Mouse (Mus musculus) brain, embryonic 18.5 days (tissue): Measurements from ENCODE around the gene Acot9.
A peak's percentile ranks its signal among the peaks of the same experiment; 100 is the strongest.

Experiments
- DNase-seq: peaks from one replicate; pipeline ENCODE4 v3.0.0-alpha.2; 2012; ENCODE audit warnings: low read depth, low spot score

Gene Acot9

DNA sequence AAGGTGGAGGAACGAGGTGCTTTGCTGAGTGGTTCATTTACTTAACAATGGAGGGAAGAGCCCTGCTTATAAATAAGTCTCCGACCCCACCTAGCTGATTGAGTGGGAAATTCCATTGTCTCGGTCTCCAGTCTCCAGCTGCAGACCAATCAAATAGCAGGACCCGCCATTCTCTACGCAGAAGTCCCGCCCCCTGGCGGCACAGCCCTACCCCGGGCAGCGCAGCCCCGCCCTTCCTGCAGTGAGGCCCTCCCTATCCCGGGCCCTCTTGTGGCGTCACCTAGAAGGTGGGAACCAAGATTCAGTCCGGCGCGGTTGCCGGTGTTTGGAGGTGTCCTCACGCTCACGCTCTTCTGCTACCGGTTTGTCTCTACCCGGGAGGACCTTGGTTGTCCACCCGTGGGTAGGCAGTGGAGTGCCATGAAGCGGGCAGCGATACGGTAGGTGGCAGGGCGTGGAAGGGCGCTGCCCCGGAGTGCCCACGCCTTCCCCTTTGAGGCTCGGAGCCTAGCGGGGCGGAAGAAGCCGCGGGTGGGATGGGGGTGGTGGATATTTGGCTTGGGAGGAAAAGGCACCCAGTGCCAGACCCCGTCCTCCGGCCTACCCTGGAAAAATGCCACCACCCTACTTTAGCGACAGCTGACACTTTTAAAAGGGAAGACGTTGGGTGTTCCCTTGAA lies at the start of gene Acot9:
Gene Acot9 (plus strand): TSS at position 209 of the 680 bp plus-strand sequence.
- peak; percentile 63 for DNase-seq

DNA sequence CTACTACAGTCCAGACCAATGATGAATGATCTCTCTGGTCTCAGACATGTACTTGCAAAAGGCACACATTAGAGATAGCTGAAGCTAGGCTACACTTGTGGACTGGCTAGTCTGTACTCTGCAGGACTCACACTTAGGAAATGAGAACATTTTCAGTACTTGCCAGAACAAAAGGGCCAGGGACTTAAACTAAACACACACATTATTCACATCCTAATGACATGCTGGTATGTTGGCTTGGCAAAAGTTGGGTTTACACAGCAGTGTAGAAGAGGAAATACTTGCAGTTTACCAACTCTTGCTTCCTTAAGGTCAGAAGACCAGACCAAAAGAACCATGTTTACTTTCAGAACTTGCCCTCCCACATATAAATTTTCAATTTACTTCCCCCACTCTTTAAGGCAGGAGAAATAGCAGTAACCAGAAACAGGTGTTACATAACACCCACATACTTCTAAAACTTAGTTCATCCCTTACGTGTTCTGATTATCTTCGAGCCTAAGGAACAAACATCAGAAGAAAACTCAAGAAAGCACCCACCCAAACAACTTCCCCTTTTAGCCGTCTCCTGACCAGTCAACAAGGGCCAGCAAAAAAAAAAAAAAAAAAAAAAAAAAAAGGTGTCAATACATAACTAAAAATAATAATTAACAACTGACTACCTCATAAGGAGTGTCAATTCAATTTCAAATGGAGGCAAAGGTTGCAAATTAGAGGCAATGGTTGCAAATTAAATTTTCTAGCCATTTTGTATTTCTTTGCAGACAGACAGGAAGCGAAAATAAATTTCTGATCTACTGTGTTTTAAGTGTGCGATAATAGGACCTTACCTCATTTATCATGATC lies 47.7 kb upstream of the Acot9 start:
- DNase-seq, result no peak

DNA sequence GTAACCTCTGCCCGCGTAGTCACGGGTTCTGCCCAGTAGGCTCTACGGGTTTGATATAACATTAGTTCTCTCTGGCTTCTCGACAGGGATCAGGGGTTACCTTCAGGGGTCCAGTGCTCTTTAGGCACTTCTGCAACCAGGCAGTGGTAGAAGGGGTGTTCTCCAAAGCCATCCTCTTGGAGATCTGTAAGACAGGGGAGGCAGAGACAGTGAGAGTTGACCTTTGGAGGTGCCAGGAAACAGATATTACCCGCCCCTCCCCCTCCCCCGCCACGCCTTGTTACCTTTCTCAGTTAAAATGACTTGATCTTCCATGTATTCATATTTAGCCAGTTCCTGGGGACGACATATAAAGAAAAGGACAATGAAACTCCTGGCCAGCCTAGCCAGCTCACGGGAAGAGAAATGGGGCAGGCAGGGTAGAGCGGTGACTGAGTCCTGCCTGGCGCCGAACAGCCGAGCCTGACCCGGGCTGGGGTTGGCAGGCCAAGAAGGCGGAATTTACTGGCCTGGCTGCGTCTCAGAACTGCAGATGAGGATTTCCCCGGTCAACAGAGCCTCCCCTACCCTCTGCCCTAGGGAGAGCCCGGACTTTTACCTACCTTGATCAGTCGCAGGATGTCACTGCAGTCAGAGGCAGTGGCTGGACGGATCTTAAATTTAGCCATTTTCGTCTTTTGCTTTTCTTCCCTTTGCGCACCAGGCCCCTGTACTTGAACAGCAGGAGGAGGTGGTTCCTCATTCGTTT lies 46.6 kb upstream of the Acot9 start:
- no peak for DNase-seq

DNA sequence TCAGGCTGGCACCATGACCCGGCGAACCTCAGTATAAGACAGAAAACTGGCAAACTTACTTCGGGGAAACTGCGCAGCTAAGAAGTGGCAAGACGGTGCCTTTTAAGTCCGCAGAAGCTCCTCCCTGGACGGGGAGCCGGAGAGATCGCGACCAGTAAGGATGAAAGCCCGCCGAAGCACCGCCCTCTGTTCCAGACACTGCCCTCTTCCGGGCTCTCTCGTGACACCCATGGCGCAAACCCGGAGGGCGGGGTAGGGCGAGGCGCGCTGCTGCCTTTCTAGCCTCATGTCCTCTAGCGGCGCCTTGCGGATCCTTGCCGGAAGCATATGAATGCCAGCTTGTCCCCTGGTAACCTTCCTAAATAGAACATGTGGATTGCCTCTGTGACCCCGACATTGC lies 46.0 kb upstream of the Acot9 start, which contains the start of gene Sat1:
Gene Sat1 (minus strand): TSS at position 179 of the 400 bp plus-strand sequence.
- DNase-seq, result peak; percentile 63

DNA sequence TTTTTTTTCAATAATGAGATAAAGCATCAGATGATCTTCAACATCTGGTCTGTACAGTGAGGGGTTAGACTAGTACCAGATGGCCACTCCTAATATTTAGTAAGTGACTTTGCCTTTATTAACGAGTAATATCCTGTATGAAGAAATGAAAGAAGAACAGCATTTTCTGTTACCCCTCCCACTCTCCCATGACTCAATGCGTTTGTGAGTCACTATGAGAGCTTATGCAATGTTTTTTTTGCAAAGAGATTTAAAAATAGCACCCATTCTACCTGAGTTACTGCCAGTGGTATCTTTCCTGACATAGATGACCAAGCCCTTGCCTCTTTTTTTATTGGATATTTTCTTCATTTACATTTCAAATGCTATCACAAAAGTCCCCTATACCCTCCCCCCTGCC lies 44.0 kb upstream of the Acot9 start:
- DNase-seq, result no peak

DNA sequence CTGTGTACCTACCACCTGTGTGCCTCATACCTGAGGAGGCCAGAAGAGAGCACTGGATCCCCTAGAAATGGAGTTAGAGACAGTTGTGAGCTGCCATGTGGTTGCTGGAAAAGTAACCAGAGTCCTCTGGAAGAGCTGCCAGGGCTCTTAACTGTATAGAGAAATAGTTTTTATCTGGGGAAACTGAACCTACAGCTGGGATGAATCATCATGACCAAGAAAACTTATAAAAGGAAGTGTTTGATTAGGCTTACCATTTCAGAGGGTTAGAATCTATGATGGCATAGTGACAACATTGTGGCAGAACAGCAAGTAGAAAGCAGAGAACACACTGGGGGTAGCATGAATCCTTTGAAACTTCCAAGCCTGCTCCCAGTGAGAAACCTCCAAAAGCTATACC lies 5.4 kb upstream of the Acot9 start:
- DNase-seq, result no peak

DNA sequence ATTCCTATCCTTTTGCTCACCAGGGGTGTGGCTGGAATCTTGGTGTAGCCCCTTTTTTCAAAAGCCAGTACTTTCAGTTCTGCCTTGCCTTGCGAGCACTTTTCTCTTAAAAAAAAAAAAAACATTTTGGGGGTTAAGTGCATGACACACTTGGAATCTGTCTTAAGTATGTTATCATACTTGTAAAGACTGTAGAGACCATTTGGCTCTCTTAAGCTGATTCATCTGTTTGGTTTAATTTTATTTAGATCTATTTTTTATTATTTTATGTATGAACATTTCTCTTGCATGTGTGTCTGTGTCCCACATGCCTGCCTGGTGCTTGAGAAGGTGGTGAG lies 641 bp downstream of the Acot9 start:
- no peak for DNase-seq

DNA sequence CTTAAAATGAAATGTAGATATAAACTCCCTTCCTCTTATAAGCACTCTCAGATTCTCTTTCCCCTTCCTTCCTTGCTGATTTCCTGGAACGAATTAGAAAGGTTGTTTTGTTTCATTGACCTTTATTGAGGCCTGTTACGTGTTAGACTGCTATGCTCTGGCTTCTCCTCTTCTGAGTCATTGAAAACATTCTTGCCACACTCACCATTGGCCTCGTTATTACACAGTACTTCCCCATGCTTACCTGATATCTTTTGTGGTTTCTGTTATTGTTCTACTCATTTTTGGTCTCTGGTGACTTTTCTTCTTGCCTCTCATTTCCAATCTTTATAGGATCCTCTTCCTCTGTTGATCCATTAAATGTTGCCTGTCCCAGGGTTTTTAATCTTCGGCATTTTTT lies 16.2 kb downstream of the Acot9 start:
- DNase-seq, result no peak

DNA sequence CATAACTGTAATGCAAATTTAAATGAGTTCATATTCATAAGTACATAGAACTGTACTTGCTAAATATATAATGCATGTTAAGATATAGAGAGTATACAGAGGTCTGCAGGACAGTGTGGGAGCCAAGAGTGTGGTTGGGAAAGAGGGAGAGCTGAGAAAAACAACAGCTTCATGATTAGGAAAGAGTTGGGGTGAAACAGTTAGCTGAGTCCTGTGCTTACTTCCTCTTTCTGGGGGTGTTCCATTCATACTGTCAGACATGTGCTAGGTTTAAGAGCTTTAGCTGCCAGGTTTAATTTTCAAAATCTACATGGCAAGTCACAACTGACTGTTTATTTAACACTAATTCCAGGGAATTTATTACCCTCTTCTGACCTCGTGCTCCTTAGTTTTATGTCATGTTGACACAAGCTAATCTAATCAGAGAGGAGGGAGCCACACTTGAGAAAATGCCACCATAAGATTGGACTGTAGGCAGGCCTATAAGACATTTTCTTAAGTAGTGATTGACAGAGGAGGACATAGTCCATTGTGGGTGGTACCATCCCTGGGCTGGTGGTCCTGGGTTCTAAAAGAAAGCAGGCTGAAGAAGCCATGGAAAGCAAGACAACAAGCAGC lies 18.3 kb downstream of the Acot9 start:
- DNase-seq, result no peak

DNA sequence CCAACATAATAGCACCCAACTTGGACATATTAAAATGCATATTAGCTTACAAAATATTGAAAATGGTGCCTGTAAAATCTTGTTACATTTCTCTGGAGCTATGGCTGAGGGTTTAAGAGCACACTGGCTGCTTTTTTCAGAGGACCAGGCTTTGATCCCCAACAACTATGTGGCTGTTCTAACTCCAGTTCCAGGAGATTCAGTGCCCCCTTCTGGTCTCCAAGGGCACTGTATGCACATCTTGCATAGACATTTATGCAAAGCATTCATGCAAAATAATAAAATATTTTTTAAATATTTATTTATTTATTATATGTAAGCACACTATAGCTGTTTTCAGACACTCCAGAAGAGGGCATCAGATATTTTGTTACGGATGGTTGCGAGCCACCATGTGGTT lies 44.1 kb downstream of the Acot9 start:
- DNase-seq, result no peak

DNA sequence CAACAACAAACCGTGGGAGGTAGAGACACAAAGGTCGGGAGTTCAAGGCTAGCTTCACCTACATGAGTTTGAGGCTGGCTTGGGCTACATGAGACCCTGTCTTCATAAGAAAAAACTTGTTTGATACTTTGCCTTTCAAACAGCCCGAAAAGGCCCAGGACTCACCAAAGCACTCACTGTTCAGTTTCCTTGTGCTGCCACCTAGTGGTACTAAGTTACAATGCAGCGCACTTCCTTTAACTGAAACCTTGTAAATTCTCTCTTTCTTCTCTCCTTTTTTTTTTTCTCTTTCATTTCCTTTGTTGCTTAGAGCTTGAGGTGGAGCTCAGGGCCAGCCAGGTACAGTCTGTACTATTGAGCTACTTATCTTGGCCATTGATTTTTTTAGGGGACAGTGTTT lies 55.8 kb downstream of the Acot9 start:
- DNase-seq, result no peak

DNA sequence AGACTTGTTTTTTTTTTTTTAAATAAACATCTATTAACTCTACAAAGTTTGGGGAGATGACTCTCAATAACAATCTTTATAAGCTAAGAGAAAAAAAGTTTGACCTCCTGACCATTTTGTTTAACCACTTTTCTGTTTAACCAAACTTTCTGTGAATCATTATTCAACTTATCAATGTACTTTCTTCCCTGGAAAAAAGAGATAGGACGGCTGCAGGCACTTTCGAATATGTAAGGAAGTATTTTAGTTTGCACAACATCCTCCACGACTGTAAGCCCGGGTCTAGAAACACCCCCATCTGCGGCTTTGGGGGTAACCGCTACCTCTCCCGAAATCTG lies 75.3 kb downstream of the Acot9 start:
- DNase-seq, result no peak

DNA sequence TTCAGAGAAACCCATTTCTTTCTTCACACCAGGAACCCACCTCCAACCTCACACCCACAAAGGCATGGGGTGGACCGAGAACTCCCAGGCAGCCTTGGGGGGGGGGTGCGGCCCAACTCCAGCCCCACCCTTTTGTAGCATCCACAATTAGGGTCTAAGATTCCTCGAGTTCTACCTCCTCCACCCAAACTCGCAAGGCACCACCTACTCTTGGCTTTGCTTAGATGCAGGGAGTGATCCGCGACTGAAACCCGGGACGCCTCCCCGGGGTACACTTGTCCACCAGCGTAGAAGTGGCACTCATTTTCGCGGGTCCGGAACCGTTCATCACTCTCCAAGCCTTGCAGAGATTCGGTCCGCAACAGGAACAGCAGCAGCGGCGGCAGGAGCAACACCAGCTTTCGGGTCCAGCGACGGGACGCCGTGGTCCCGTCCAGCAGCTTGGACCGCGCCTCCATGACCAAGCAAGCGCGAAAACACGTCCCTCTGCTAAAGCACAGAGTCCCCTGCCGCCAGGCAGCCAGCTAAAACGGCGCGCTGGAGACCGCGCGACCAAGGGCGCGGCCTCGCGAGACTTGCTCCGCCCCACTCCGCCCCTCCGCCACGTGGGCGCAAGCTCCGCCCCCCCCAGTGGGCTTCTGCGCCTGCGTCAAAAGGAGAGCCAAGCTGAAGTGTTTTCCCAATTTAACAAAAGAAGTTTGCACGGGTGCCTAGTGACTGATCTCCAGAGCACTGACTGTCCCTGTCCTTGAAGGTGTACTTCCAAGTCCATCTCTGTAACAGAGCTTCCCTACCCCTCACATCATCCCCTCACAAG lies 75.9 kb downstream of the Acot9 start:
- DNase-seq, result peak; percentile 36

DNA sequence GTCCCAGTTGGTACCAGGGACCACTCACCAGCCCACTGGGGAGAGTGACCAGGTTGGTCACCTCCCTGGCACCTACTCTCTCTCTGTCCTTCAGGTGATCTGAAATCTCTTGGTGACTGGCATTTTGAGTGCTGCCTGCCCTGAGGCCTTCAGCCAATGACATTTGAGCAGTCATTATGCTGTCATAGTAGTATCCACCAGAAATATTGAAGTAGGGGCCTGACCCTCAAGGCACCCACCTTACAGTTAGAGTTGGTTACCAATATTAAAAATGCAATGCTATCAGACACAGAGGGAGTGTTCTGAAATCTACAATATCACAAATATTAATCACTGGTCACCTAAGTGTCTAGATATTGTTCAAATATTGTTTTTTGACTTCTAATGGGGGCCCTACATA lies 78.4 kb downstream of the Acot9 start, which contains the start of gene Prdx4:
Gene Prdx4 (minus strand): TSS at position 101 of the 400 bp plus-strand sequence.
- DNase-seq, result no peak

DNA sequence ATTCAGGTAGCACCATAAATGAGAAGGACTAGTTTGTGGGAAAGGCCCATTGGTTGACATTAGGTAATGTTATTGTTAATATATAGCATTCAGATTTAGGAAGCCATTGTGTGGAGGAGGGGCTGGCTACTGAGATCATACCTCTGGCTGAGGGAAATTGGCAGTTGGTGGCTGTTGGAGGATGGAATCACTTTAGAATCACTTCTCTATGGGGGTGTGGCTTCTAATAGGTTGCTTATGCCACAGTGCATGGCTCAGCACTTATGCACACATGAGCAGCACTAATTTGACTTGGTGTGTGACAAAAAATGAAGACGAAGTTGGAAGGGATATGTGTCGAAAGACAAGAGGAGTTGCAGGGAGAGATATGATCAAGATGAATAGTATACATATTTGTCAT lies 84.0 kb downstream of the Acot9 start:
- no peak for DNase-seq
